Mouse (Mus musculus) stomach, embryonic 14.5 days (tissue): ENCODE data around the gene Nub1. TPM values are rescaled to one million over a fixed set of nuclear protein-coding genes. Genes with fewer than 3 reads are reported as not detected.

Source experiments
- ATAC-seq: fragments of 200-750 bp; cut with Nextera tagmentation; 2 replicates; pipeline ENCODE4 v1.8.0; 2017; ENCODE audit warnings: low read depth, moderate TSS enrichment; ENCODE audit not compliant: insufficient number of reproducible peaks, insufficient read depth, low FRiP score
- H3K27ac ChIP-seq: fragments of 300-500 bp; sonication (generic); 2 replicates; pipeline ENCODE4 v1.5.1; 2014; ENCODE audit warnings: mild to moderate bottlenecking, low read length, moderate library complexity, mixed read lengths
- H3K27me3 ChIP-seq: fragments of 300-500 bp; sonication (generic); 2 replicates; pipeline ENCODE4 v1.6.1; 2014; ENCODE audit warnings: low read length, control low read depth, mixed read lengths; ENCODE audit not compliant: control insufficient read depth, insufficient read depth
- H3K36me3 ChIP-seq: fragments of 300-500 bp; sonication (generic); 2 replicates; pipeline ENCODE4 v1.6.1; 2014; ENCODE audit warnings: mild to moderate bottlenecking, control low read depth, low read length, moderate library complexity, mixed read lengths; ENCODE audit not compliant: control insufficient read depth, insufficient read depth
- H3K4me1 ChIP-seq: fragments of 300-500 bp; sonication (generic); 2 replicates; pipeline ENCODE4 v1.6.1; 2014; ENCODE audit warnings: low read length, control low read depth, mixed read lengths; ENCODE audit not compliant: control insufficient read depth, insufficient read depth
- H3K4me2 ChIP-seq: fragments of 300-500 bp; sonication (generic); replicated peaks from 2 replicates; pipeline ENCODE4 v1.6.1; 2014; ENCODE audit warnings: low read depth, low read length, control low read depth
- H3K4me3 ChIP-seq: fragments of 300-500 bp; sonication (generic); 2 replicates; pipeline ENCODE4 v1.5.1; 2014; ENCODE audit warnings: low read depth, low read length, control low read depth
- H3K9ac ChIP-seq: fragments of 300-500 bp; sonication (generic); replicated peaks from 2 replicates; pipeline ENCODE4 v1.6.1; 2014; ENCODE audit warnings: low read depth, mild to moderate bottlenecking, control low read depth, low read length, moderate library complexity, mixed read lengths
- H3K9me3 ChIP-seq: fragments of 300-500 bp; sonication (generic); 2 replicates; pipeline ENCODE4 v1.6.1; 2016; ENCODE audit warnings: low read depth, low read length, control low read depth; ENCODE audit not compliant: control insufficient read depth
- WGBS: fragments of 180-500 bp; shearing (Covaris S2); extraction: QIAGEN DNeasy Blood & Tissue Kit; methylation state at CpG from one replicate; pipeline ENCODE4 v1.1.7; 2014; 5-methylcytosine and 5-hydroxymethylcytosine counted together
- polyA plus RNA-seq: library from polyadenylated mRNA; unstranded; fragments of >200 nt; fragmentation: Nextera tagmentation; extraction: Ambion mirVana; gene quantifications from 2 replicates; pipeline ENCODE4 v1.2.1, GENCODE M21; 2014

Gene Nub1
- polyA plus RNA-seq: 33.5 and 36.0 TPM in 2 replicates

DNA sequence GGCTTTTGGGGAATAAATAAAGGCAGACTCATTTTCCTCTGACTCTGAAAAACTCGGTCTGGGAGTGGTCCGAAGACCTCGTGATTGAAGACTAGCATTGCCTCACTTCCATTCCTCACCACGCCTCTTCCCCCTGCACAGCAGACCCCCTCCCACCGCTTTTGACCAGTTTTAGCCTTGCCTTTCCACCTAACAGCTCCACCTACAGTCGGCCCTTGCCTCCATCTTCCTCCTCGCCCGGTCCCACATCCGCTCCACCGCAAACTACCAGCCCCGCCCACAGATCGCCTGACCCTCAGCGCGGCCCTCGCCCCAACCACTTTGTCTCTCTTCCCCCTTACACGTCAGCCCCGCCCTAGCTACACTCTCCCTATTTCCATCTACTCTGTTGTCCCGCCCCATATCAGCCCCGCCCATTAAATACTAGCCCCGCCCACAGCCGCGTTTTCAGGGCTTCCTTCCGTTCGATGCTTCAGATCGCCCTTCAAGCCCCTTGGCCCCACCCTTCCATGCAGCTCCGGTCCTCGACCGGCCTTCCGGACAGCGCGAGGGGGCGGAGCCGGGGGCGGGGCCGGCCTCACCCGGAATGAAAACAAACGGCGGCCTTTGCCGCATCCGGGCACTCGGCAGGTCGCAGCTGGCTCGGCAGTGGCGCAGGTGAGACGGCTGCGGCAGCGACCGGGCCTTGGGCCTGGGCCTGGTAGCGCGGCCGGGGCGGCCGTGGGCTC, at the start of gene Nub1:
Gene Nub1 (plus strand): TSS at position 167 of the 728 bp plus-strand sequence.
- under 1% methylated on average over 53 of the region's 53 CpGs for WGBS
- Histone ChIP-seq H3K36me3 (peaks cover 9% of the 10 kb centered on the region; the same call in 1 of the 2 replicates), H3K27me3 (no peaks in the 10 kb centered on the region), H3K27ac (peak within 1 kb of the TSS; percentile 98), H3K9ac (peak within 1 kb of the TSS; percentile 57), H3K4me2 (peak within 1 kb of the TSS; percentile 54), H3K9me3 (no peaks in the 10 kb centered on the region), H3K4me3 (peak within 1 kb of the TSS; percentile 76), H3K4me1 (peaks cover 5% of the 10 kb centered on the region; the same call in 1 of the 2 replicates)
- peak; percentile 97 for ATAC-seq

- no peak overlapping the region for H3K4me2 ChIP-seq
- no peak overlapping the region for H3K27ac ChIP-seq
- H3K9ac ChIP-seq: no peak overlapping the region
- ATAC-seq: no peak
- 76% methylated on average over 4 of the region's 4 CpGs for WGBS
- H3K27me3 ChIP-seq: no peaks in the 10 kb centered on the region
- H3K36me3 ChIP-seq: no peaks in the 10 kb centered on the region
- no peaks in the 10 kb centered on the region for H3K9me3 ChIP-seq
- no peak overlapping the region for H3K4me3 ChIP-seq
- H3K4me1 ChIP-seq: no peaks in the 10 kb centered on the region
Observed at GRCm38 (mm10) chr5:24636987-24637386, 48.3 kb upstream of the Nub1 start.

- H3K27ac ChIP-seq: no peak overlapping the region
- no peaks in the 10 kb centered on the region for H3K4me1 ChIP-seq
- H3K9ac ChIP-seq: no peak overlapping the region
- no peak for ATAC-seq
- H3K9me3 ChIP-seq: no peaks in the 10 kb centered on the region
- 46% methylated on average over 6 of the region's 6 CpGs for WGBS
- no peaks in the 10 kb centered on the region for H3K36me3 ChIP-seq
- no peak overlapping the region for H3K4me3 ChIP-seq
- no peak overlapping the region for H3K4me2 ChIP-seq
- no peaks in the 10 kb centered on the region for H3K27me3 ChIP-seq
Observed at GRCm38 (mm10) chr5:24638131-24638530, 47.2 kb upstream of the Nub1 start.

GRCm38 (mm10) chr5:24639081-24639480, 46.3 kb upstream of the Nub1 start:
- no peaks in the 10 kb centered on the region for H3K9me3 ChIP-seq
- H3K27ac ChIP-seq: no peak overlapping the region
- no peak overlapping the region for H3K4me2 ChIP-seq
- no peak overlapping the region for H3K9ac ChIP-seq
- no peak overlapping the region for H3K4me3 ChIP-seq
- 67% methylated on average over 6 of the region's 6 CpGs for WGBS
- H3K27me3 ChIP-seq: no peaks in the 10 kb centered on the region
- H3K36me3 ChIP-seq: no peaks in the 10 kb centered on the region
- H3K4me1 ChIP-seq: no peaks in the 10 kb centered on the region
- no peak for ATAC-seq

DNA sequence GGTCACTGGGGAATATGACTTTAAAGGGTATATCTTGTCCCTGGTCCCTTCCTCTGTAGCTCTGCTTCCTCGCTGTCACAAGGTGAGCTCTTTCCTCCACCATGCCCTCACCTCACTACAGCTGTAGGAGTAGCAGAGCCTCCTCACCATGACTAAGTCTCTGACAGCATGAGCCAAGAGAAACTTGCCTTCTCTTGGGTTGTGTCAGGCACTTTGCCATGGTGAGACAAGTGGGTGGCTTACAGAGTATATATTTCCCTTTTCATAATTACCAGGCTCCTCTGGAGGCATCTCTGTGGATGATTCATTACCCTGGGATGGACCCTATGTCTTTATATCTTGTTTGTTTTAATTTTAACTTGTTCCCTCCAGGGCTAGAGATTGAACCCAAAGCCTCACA, 39.9 kb upstream of the Nub1 start:
- no peak overlapping the region for H3K27ac ChIP-seq
- H3K4me2 ChIP-seq: no peak overlapping the region
- no peaks in the 10 kb centered on the region for H3K4me1 ChIP-seq
- H3K36me3 ChIP-seq: no peaks in the 10 kb centered on the region
- H3K27me3 ChIP-seq: no peaks in the 10 kb centered on the region
- no peak overlapping the region for H3K4me3 ChIP-seq
- no peaks in the 10 kb centered on the region for H3K9me3 ChIP-seq
- ATAC-seq: no peak
- H3K9ac ChIP-seq: no peak overlapping the region
- WGBS: 80% methylated on average over 1 of the region's 1 CpGs

- Histone ChIP-seq H3K27ac (no peak overlapping the region), H3K9me3 (no peaks in the 10 kb centered on the region), H3K9ac (no peak overlapping the region), H3K4me3 (no peak overlapping the region), H3K27me3 (no peaks in the 10 kb centered on the region), H3K4me1 (no peaks in the 10 kb centered on the region), H3K36me3 (no peaks in the 10 kb centered on the region), H3K4me2 (no peak overlapping the region)
- no peak for ATAC-seq
- WGBS: 65% methylated on average over 4 of the region's 4 CpGs
Observed at GRCm38 (mm10) chr5:24649231-24649630, 36.1 kb upstream of the Nub1 start.

- H3K27ac ChIP-seq: no peak overlapping the region
- H3K4me3 ChIP-seq: no peak overlapping the region
- no peaks in the 10 kb centered on the region for H3K27me3 ChIP-seq
- no peak overlapping the region for H3K4me2 ChIP-seq
- no peak for ATAC-seq
- H3K9ac ChIP-seq: no peak overlapping the region
- no peaks in the 10 kb centered on the region for H3K4me1 ChIP-seq
- H3K36me3 ChIP-seq: no peaks in the 10 kb centered on the region
- 73% methylated on average over 7 of the region's 7 CpGs for WGBS
- H3K9me3 ChIP-seq: no peaks in the 10 kb centered on the region
Observed at GRCm38 (mm10) chr5:24649701-24650100, 35.6 kb upstream of the Nub1 start.

DNA sequence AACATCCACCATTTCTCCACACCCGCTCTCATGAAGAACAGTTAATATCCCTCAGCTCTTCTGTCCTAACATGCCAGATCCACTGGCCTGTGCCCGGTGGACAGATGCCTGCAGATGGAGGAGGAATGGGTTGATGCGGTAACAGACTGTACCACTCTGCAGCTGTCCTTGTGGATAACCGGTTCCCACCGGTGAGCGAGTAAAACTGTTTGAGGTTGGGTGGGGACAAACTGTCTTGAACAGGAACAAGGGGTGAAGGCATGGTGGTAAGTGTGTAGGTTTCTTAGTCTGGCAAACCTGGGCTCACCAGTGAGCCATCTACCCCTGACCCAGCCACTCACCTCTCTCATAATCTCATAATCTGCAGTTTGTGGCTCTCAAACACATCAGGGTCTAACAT, 34.0 kb upstream of the Nub1 start:
- ATAC-seq: no peak
- no peaks in the 10 kb centered on the region for H3K27me3 ChIP-seq
- 80% methylated on average over 6 of the region's 6 CpGs for WGBS
- no peak overlapping the region for H3K9ac ChIP-seq
- no peaks in the 10 kb centered on the region for H3K9me3 ChIP-seq
- no peak overlapping the region for H3K4me2 ChIP-seq
- H3K4me3 ChIP-seq: no peak overlapping the region
- H3K36me3 ChIP-seq: no peaks in the 10 kb centered on the region
- no peak overlapping the region for H3K27ac ChIP-seq
- no peaks in the 10 kb centered on the region for H3K4me1 ChIP-seq
